Mouse (Mus musculus) heart, embryonic 14.5 days (tissue): ENCODE data around the gene Muc13. TPM values are rescaled to one million over a fixed set of nuclear protein-coding genes. Genes with fewer than 3 reads are reported as not detected.

Experiments used
- ATAC-seq: fragments of 200-750 bp; cut with Nextera tagmentation; 2 replicates; pipeline ENCODE4 v1.8.0; 2017; ENCODE audit warnings: low read depth, moderate TSS enrichment; ENCODE audit not compliant: insufficient number of reproducible peaks, insufficient read depth, low FRiP score
- H3K27ac ChIP-seq, 2 experiments: fragments of 200-500 bp in 1 of 2; fragments of 300-500 bp in 1 of 2; sonication (generic) in 1 of 2; replicated peaks in 1 of 2; 2 replicates each; pipeline ENCODE4 v1.5.1; 2012 to 2014; ENCODE audit warnings: low read depth in 2 of 2, low read length in 2 of 2, control low read depth in 1 of 2, mild to moderate bottlenecking in 1 of 2, mixed read lengths in 1 of 2; ENCODE audit not compliant: control insufficient read depth in 1 of 2, insufficient read depth in 1 of 2
- H3K27me3 ChIP-seq: fragments of 300-500 bp; sonication (generic); 2 replicates; pipeline ENCODE4 v1.6.1; 2014; ENCODE audit warnings: mild to moderate bottlenecking, low read length, control low read depth; ENCODE audit not compliant: control insufficient read depth, insufficient read depth
- H3K36me3 ChIP-seq: fragments of 300-500 bp; sonication (generic); 2 replicates; pipeline ENCODE4 v1.6.1; 2014; ENCODE audit warnings: mild to moderate bottlenecking, control low read depth, low read length, mixed read lengths; ENCODE audit not compliant: control insufficient read depth, insufficient read depth
- H3K4me1 ChIP-seq, 2 experiments: fragments of 200-500 bp in 1 of 2; fragments of 300-500 bp in 1 of 2; sonication (generic) in 1 of 2; 2 replicates each; pipeline ENCODE4 v1.6.1; 2012 to 2014; ENCODE audit warnings: low read length in 2 of 2, control low read depth in 1 of 2, mixed read lengths in 1 of 2; ENCODE audit not compliant: control insufficient read depth in 2 of 2, insufficient read depth in 2 of 2
- H3K4me2 ChIP-seq: fragments of 300-500 bp; sonication (generic); 2 replicates; pipeline ENCODE4 v1.6.1; 2014; ENCODE audit warnings: mild to moderate bottlenecking, low read length
- H3K4me3 ChIP-seq, 2 experiments: fragments of 200-500 bp in 1 of 2; fragments of 300-500 bp in 1 of 2; sonication (generic) in 1 of 2; 2 replicates each; pipeline ENCODE4 v1.5.1; 2012 to 2014; ENCODE audit warnings: low read length in 2 of 2, mild to moderate bottlenecking in 2 of 2, control low read depth in 1 of 2, low read depth in 1 of 2, moderate library complexity in 1 of 2; ENCODE audit not compliant: control insufficient read depth in 1 of 2, insufficient read depth in 1 of 2
- H3K9ac ChIP-seq: fragments of 300-500 bp; sonication (generic); 2 replicates; pipeline ENCODE4 v1.6.1; 2014; ENCODE audit warnings: mild to moderate bottlenecking, low read length
- H3K9me3 ChIP-seq: fragments of 300-500 bp; sonication (generic); 2 replicates; pipeline ENCODE4 v1.6.1; 2016; ENCODE audit warnings: low read length, control low read depth; ENCODE audit not compliant: control insufficient read depth
- WGBS: fragments of 180-500 bp; shearing (Covaris S2); extraction: QIAGEN DNeasy Blood & Tissue Kit; methylation state at CpG from one replicate; pipeline ENCODE4 v1.1.7; 2014; 5-methylcytosine and 5-hydroxymethylcytosine counted together
- polyA plus RNA-seq: library from polyadenylated mRNA; unstranded; fragments of >200 nt; fragmentation: Nextera tagmentation; extraction: Ambion mirVana; gene quantifications from 2 replicates; pipeline ENCODE4 v1.2.1, GENCODE M21; 2014

Muc13 gene
- not detected in 2 replicates for polyA plus RNA-seq

- Histone ChIP-seq H3K27ac (no peak within 1 kb of the TSS), H3K4me3 (no peak within 1 kb of the TSS), H3K9ac (no peak within 1 kb of the TSS), H3K4me2 (no peak within 1 kb of the TSS), H3K4me1 (no peaks in the 10 kb centered on the region), H3K36me3 (no peaks in the 10 kb centered on the region), H3K9me3 (no peaks in the 10 kb centered on the region), H3K27me3 (no peaks in the 10 kb centered on the region)
- no peak for ATAC-seq
- 80% methylated on average over 10 of the region's 10 CpGs for WGBS
Measured at GRCm38 (mm10) chr16:33793846-33794791, at the start of gene Muc13. TSS of gene Muc13 (plus strand) at chr16:33794037.

- Histone ChIP-seq H3K27ac (no peak overlapping the region), H3K27me3 (no peaks in the 10 kb centered on the region)
Measured at GRCm38 (mm10) chr16:33744622-33745419, 49.0 kb upstream of the Muc13 start.

GRCm38 (mm10) chr16:33745457-33745856 lies 48.4 kb upstream of the Muc13 start:
- no peak for ATAC-seq
- H3K4me3 ChIP-seq: no peak overlapping the region
- peaks cover 4 to 12% of the 10 kb centered on the region in 2 experiments for H3K4me1 ChIP-seq
- H3K9me3 ChIP-seq: no peaks in the 10 kb centered on the region
- H3K27me3 ChIP-seq: no peaks in the 10 kb centered on the region
- peaks cover 91% of the 10 kb centered on the region for H3K36me3 ChIP-seq
- 85% methylated on average over 7 of the region's 7 CpGs for whole genome bisulfite sequencing
- no peak overlapping the region for H3K27ac ChIP-seq
- H3K4me2 ChIP-seq: no peak overlapping the region
- H3K9ac ChIP-seq: no peak overlapping the region

More at GRCm38 (mm10) chr16:33744622-33745419, 49.0 kb upstream of the Muc13 start:
- WGBS: 61% methylated on average over 7 of the region's 7 CpGs
- Histone ChIP-seq H3K9me3 (no peaks in the 10 kb centered on the region), H3K4me1 (peaks cover 7 to 17% of the 10 kb centered on the region in 2 experiments), H3K36me3 (peaks cover 90% of the 10 kb centered on the region), H3K9ac (no peak overlapping the region), H3K4me2 (no peak overlapping the region), H3K4me3 (no peak overlapping the region)
- no peak for ATAC-seq

GRCm38 (mm10) chr16:33746074-33746676 lies 47.7 kb upstream of the Muc13 start:
- Histone ChIP-seq H3K36me3 (peaks cover 91% of the 10 kb centered on the region), H3K9me3 (no peaks in the 10 kb centered on the region), H3K4me3 (no peak overlapping the region), H3K27me3 (no peaks in the 10 kb centered on the region), H3K4me2 (no peak overlapping the region), H3K27ac (no peak overlapping the region), H3K4me1 (peaks cover 1 to 9% of the 10 kb centered on the region in 2 experiments), H3K9ac (no peak overlapping the region)
- no peak for ATAC-seq
- 69% methylated on average over 10 of the region's 10 CpGs for WGBS

- no peaks in the 10 kb centered on the region for H3K27me3 ChIP-seq
Measured at GRCm38 (mm10) chr16:33747346-33747954, 46.4 kb upstream of the Muc13 start.

GRCm38 (mm10) chr16:33747994-33748393 lies 45.8 kb upstream of the Muc13 start:
- WGBS: 97% methylated on average over 2 of the region's 2 CpGs
- no peak for ATAC-seq
- Histone ChIP-seq H3K27ac (no peak overlapping the region), H3K4me1 (0 out of 4 replicates have a peak, but pooled peaks cover 2 to 4% of the 10 kb centered on the region in 2 experiments), H3K36me3 (peaks cover 90% of the 10 kb centered on the region), H3K9ac (no peak overlapping the region), H3K9me3 (no peaks in the 10 kb centered on the region), H3K4me3 (no peak overlapping the region), H3K27me3 (no peaks in the 10 kb centered on the region), H3K4me2 (no peak overlapping the region)

More at GRCm38 (mm10) chr16:33747346-33747954, 46.4 kb upstream of the Muc13 start:
- H3K9ac ChIP-seq: no peak overlapping the region
- 69% methylated on average over 7 of the region's 7 CpGs for WGBS
- no peak for ATAC-seq
- no peak overlapping the region for H3K4me2 ChIP-seq
- no peaks in the 10 kb centered on the region for H3K4me1 ChIP-seq
- peaks cover 90% of the 10 kb centered on the region for H3K36me3 ChIP-seq
- H3K4me3 ChIP-seq: no peak overlapping the region
- no peaks in the 10 kb centered on the region for H3K9me3 ChIP-seq
- no peak overlapping the region for H3K27ac ChIP-seq

GRCm38 (mm10) chr16:33751152-33751551 lies 42.7 kb upstream of the Muc13 start:
- H3K27me3 ChIP-seq: no peaks in the 10 kb centered on the region
- no peak overlapping the region for H3K4me3 ChIP-seq
- ATAC-seq: no peak
- no peak overlapping the region for H3K4me2 ChIP-seq
- 41% methylated on average over 13 of the region's 13 CpGs for WGBS
- no peaks in the 10 kb centered on the region for H3K9me3 ChIP-seq
- 0 out of 4 replicates have a peak, but pooled peaks cover 4 to 11% of the 10 kb centered on the region in 2 experiments for H3K4me1 ChIP-seq
- H3K36me3 ChIP-seq: peaks cover 96% of the 10 kb centered on the region
- no peak overlapping the region for H3K27ac ChIP-seq
- no peak overlapping the region for H3K9ac ChIP-seq
